Mouse (Mus musculus) E14TG2a.4 (cell line): ENCODE results near the gene Lipf.

ENCODE experiments used
- H3K27me3 ChIP-seq: 2 replicates; pipeline ENCODE4 v1.6.1; 2014; ENCODE audit warnings: low read length, control low read depth; ENCODE audit not compliant: insufficient read depth
- H3K36me3 ChIP-seq: 2 replicates; pipeline ENCODE4 v1.6.1; 2014; ENCODE audit warnings: low read length, control low read depth; ENCODE audit not compliant: insufficient read depth
- H3K4me1 ChIP-seq: replicated peaks from 2 replicates; pipeline ENCODE4 v1.6.1; 2014; ENCODE audit warnings: low read depth, low read length, control low read depth
- H3K4me3 ChIP-seq: replicated peaks from 2 replicates; pipeline ENCODE4 v1.5.1; 2014; ENCODE audit warnings: mild to moderate bottlenecking, low read length
- H3K9me3 ChIP-seq: 2 replicates; pipeline ENCODE4 v1.6.1; 2014; ENCODE audit warnings: low read length, control low read depth
- CTCF ChIP-seq: conservative IDR thresholded peaks from 2 replicates; pipeline ENCODE4 v1.5.1; 2014; ENCODE audit warnings: low read length
- NANOG ChIP-seq: IDR thresholded peaks from 2 replicates; pipeline ENCODE4 v1.6.1; 2014; ENCODE audit warnings: borderline replicate concordance, low read length, mixed read lengths
- POU5F1 ChIP-seq: IDR thresholded peaks from 2 replicates; pipeline ENCODE4 v1.6.1; 2014; ENCODE audit warnings: low read length, borderline replicate concordance

Gene Lipf

DNA sequence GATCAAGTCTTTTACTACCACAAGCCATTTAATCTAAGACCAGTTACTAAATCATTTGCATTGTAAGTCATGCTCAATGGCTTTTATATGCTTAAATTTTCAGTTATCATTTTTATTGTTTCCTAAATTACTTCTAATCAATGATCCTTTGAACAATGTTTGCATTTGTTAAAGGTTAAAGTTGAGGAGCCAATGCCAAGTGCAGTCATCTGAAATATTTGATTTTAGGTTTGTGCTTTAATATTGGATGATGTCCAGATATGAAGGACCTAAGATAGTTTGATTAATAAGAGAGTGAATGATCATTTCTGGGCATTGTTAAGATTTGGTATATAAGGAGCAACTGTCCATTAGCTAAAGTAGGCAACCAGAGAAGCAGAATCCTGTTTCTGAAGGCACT is at the start of gene Lipf:
Lipf (plus strand) TSS at position 301 of the 400 bp plus-strand sequence.
- Histone ChIP-seq H3K9me3 (no peaks in the 10 kb centered on the region), H3K27me3 (no peaks in the 10 kb centered on the region), H3K4me1 (no peaks in the 10 kb centered on the region), H3K36me3 (no peaks in the 10 kb centered on the region), H3K4me3 (no peak within 1 kb of the TSS)
- no peak for TF ChIP-seq CTCF
- TF ChIP-seq NANOG: no peak
- no peak for TF ChIP-seq POU5F1

DNA sequence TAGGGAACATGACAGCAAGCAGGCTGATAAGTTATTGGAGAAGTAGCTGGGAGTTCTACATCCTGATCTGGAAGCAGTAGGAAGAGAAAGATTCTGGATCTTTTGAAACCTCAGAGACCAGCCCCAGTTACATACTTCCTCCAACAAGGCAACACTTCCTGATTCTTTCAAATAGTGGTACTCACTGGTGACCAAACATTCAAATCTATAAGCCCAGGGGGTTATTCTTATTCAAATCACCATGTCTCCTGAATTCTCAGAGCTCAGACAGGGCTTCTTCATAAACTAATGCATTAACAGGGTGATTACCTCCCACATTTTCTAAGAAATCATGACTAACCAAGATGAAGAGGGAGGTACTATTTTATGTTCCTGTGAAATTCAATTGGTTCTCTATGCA is 36.9 kb upstream of the Lipf start:
- no peaks in the 10 kb centered on the region for H3K27me3 ChIP-seq
- no peak overlapping the region for H3K4me3 ChIP-seq
- TF ChIP-seq CTCF (no peak), POU5F1 (no peak), NANOG (no peak)
- H3K9me3 ChIP-seq: no peaks in the 10 kb centered on the region
- no peaks in the 10 kb centered on the region for H3K36me3 ChIP-seq
- no peaks in the 10 kb centered on the region for H3K4me1 ChIP-seq

GRCm38 (mm10) chr19:33979007-33979406 is 18.0 kb downstream of the Lipf start:
- H3K36me3 ChIP-seq: no peaks in the 10 kb centered on the region
- TF ChIP-seq POU5F1: no peak
- peak; percentile 89 for TF ChIP-seq CTCF
- H3K9me3 ChIP-seq: no peaks in the 10 kb centered on the region
- H3K4me1 ChIP-seq: no peaks in the 10 kb centered on the region
- no peaks in the 10 kb centered on the region for H3K27me3 ChIP-seq
- no peak overlapping the region for H3K4me3 ChIP-seq

DNA sequence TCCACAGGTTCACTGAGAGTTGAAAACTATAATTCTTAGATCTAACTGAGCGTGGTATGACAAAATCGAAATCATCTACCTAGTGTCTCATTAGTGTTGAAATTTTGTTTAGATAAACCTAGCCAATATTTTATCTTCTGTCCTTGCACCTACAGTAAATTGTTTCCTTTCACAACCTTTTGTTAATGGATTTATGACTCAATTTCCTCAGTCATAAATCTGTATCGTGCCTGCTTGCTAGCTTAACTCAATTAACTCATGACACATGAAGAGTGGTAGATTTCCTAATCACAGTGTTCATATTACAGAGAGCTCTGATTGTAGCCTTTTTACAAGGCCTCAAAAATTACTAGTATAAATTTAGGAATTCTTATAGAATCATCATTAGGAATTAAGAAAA is 22.1 kb downstream of the Lipf start:
- no peak for TF ChIP-seq NANOG

DNA sequence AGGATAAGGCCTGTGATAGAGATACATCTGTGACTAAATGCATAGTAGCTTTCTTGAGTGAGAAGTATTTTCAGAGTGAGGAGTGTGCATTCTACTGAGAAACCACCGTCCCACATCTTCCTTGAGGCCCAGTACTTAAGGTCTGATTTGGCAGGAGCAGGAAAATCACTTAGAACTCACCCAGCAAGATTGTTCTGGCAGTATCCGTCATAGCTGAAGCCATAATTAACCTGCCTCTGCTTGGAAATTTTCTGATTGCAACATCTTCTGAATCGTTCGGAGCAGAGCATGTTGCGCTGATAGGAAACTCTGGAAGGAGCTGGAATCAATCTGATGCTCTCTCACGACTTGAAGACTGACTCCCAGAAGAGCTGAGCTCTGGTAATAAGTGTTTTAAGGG is 47.0 kb downstream of the Lipf start, which contains the start of gene Lipk:
Lipk (plus strand) TSS at position 289 of the 400 bp plus-strand sequence.
- no peaks in the 10 kb centered on the region for H3K9me3 ChIP-seq
- TF ChIP-seq CTCF (no peak), POU5F1 (no peak), NANOG (no peak)
- H3K4me3 ChIP-seq: no peak within 1 kb of the TSS
- H3K4me1 ChIP-seq: no peaks in the 10 kb centered on the region
- H3K27me3 ChIP-seq: no peaks in the 10 kb centered on the region
- H3K36me3 ChIP-seq: no peaks in the 10 kb centered on the region

More for the DNA sequence above, 22.1 kb downstream of the Lipf start:
- Histone ChIP-seq H3K4me3 (no peak overlapping the region), H3K27me3 (no peaks in the 10 kb centered on the region), H3K4me1 (no peaks in the 10 kb centered on the region), H3K36me3 (no peaks in the 10 kb centered on the region), H3K9me3 (no peaks in the 10 kb centered on the region)

DNA sequence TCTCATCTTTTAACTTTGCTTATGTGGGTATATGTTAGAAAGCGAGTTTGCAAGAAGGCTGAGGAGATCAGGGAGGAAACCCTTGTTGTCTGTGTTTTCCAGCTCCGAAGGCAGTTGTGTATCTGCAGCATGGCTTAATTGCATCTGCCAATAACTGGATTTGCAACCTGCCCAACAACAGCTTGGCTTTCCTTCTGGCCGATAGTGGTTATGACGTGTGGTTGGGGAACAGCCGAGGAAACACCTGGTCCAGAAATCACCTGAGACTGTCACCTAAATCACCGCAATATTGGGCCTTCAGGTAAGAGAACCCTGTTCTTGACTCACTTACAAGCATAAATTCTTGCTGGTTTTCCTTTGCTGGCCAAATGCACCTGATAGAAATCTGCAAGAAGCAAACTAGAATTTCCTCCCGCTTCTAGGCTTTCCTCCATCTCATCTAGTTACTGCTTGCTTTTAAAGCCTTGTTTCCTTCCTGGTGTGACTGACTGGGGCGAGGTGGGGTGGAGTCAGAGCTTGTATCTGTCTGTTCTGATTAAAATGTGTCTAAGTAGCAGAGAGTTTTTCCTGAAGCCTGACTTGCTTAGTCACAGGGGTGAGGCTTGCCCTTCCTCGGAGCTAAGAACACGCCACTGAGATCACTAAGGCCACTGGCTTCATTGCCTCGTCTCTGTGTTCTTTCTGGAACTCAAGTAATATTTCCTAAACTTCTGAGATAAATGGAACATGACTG is 60.6 kb downstream of the Lipf start:
- Histone ChIP-seq H3K4me3 (no peak overlapping the region), H3K36me3 (no peaks in the 10 kb centered on the region), H3K27me3 (no peaks in the 10 kb centered on the region), H3K4me1 (no peaks in the 10 kb centered on the region), H3K9me3 (peaks cover 12% of the 10 kb centered on the region)
- TF ChIP-seq NANOG: no peak

GRCm38 (mm10) chr19:34022759-34023158 is 61.8 kb downstream of the Lipf start:
- H3K9me3 ChIP-seq: peaks cover 12% of the 10 kb centered on the region

More at GRCm38 (mm10) chr19:34022759-34023158, 61.8 kb downstream of the Lipf start:
- Histone ChIP-seq H3K4me3 (no peak overlapping the region), H3K4me1 (no peaks in the 10 kb centered on the region), H3K27me3 (no peaks in the 10 kb centered on the region), H3K36me3 (no peaks in the 10 kb centered on the region)
- TF ChIP-seq CTCF (peak; percentile 43), POU5F1 (no peak)
